Mouse (Mus musculus): ENCODE measurements at regions not wholly inside any gene's neighbourhood (a gene's known extent, or its start where the extent isn't known, plus 50 kb on each side); places are given as distances from the start of the nearest gene placed in this dataset.

- DNase-seq (no peak), ATAC-seq (peak; percentile 57)
- Histone ChIP-seq H3K27me3 (ENCODE audit: insufficient read depth, low read length) (no peaks in the 10 kb centered on the region), H3K36me3 (replicated peaks; ENCODE audit: insufficient read depth, low read length) (no peaks in the 10 kb centered on the region), H3K27ac (ENCODE audit: low read depth) (no peak overlapping the region), H3K9ac (replicated peaks) (no peak overlapping the region), H3K4me3 (ENCODE audit: low read depth, low read length) (no peak overlapping the region), H3K4me2 (ENCODE audit: low read depth, low read length) (no peak overlapping the region), H3K9me3 (ENCODE audit: low read length) (no peaks in the 10 kb centered on the region), H3K4me1 (ENCODE audit: insufficient read depth) (no peaks in the 10 kb centered on the region)
- 64% methylated on average over 4 of the region's 4 CpGs for WGBS (ENCODE audit: insufficient replicate concordance)
- TF ChIP-seq CTCF (IDR thresholded peaks at IDR 0.05; ENCODE audit: low read depth) = no peak
- no peak for TF ChIP-seq EP300 (IDR thresholded peaks at IDR 0.05; ENCODE audit: low read depth)
These were observed 128.8 kb upstream of the Ufl1 start for GRCm38 (mm10) chr4:25410440-25410839.

GRCm38 (mm10) chr4:25408696-25409448 is 127.3 kb upstream of the Ufl1 start:
- Histone ChIP-seq H3K36me3 (replicated peaks; ENCODE audit: insufficient read depth, low read length) (no peaks in the 10 kb centered on the region), H3K4me3 (ENCODE audit: low read depth, low read length) (no peak overlapping the region), H3K9ac (replicated peaks) (no peak overlapping the region), H3K27ac (ENCODE audit: low read depth) (no peak overlapping the region), H3K27me3 (ENCODE audit: insufficient read depth, low read length) (no peaks in the 10 kb centered on the region), H3K4me2 (ENCODE audit: low read depth, low read length) (no peak overlapping the region), H3K9me3 (ENCODE audit: low read length) (no peaks in the 10 kb centered on the region), H3K4me1 (ENCODE audit: insufficient read depth) (no peaks in the 10 kb centered on the region)
- ATAC-seq = no peak
- no peak for DNase-seq
- TF ChIP-seq EP300 (IDR thresholded peaks at IDR 0.05; ENCODE audit: low read depth) = no peak
- WGBS (ENCODE audit: insufficient replicate concordance) = 38% methylated on average over 3 of the region's 3 CpGs

GRCm38 (mm10) chr4:25407842-25408241 is 126.2 kb upstream of the Ufl1 start:
- Histone ChIP-seq H3K36me3 (replicated peaks; ENCODE audit: insufficient read depth, low read length) (no peaks in the 10 kb centered on the region), H3K27me3 (ENCODE audit: insufficient read depth, low read length) (no peaks in the 10 kb centered on the region), H3K4me1 (ENCODE audit: insufficient read depth) (no peaks in the 10 kb centered on the region), H3K4me3 (ENCODE audit: low read depth, low read length) (no peak overlapping the region), H3K9me3 (ENCODE audit: low read length) (no peaks in the 10 kb centered on the region), H3K27ac (ENCODE audit: low read depth) (no peak overlapping the region), H3K4me2 (ENCODE audit: low read depth, low read length) (no peak overlapping the region), H3K9ac (replicated peaks) (no peak overlapping the region)
- TF ChIP-seq CTCF (IDR thresholded peaks at IDR 0.05; ENCODE audit: low read depth) (no peak), EP300 (IDR thresholded peaks at IDR 0.05; ENCODE audit: low read depth) (no peak)
- ATAC-seq (no peak), DNase-seq (no peak)
- WGBS (ENCODE audit: insufficient replicate concordance) = 59% methylated on average over 4 of the region's 4 CpGs

DNA sequence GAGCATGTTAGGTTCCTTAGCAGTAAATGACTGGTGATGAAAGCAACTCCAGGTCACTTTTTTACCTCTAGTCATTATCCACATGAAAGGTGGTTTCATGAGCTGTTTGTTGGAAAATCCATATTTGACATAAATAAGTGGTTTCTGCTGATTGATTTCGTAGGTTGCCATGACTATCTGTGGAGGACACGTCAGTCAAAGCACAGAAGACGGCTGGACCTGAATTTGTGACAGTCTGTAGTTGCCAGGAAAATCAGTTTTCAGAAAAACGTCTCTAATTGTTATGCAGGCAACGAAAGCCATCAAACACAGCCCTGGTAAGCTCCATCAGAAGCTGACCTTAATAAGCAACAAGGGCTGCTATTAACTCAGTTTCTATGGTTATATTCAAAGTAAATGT is 107.9 kb upstream of the Ufl1 start:
- DNase-seq = no peak
- H3K4me3 ChIP-seq (ENCODE audit: low read depth, low read length) = no peak overlapping the region
- no peaks in the 10 kb centered on the region for H3K9me3 ChIP-seq (ENCODE audit: low read length)
- H3K27me3 ChIP-seq (ENCODE audit: insufficient read depth, low read length) = no peaks in the 10 kb centered on the region
- H3K4me2 ChIP-seq (ENCODE audit: low read depth, low read length) = no peak overlapping the region
- no peak for ATAC-seq
- no peak overlapping the region for H3K9ac ChIP-seq (replicated peaks)
- H3K4me1 ChIP-seq (ENCODE audit: insufficient read depth) = no peaks in the 10 kb centered on the region
- 66% methylated on average over 5 of the region's 5 CpGs for WGBS (ENCODE audit: insufficient replicate concordance)
- no peak for TF ChIP-seq CTCF (IDR thresholded peaks at IDR 0.05; ENCODE audit: low read depth)
- no peak overlapping the region for H3K27ac ChIP-seq (ENCODE audit: low read depth)
- no peaks in the 10 kb centered on the region for H3K36me3 ChIP-seq (replicated peaks; ENCODE audit: insufficient read depth, low read length)

DNA sequence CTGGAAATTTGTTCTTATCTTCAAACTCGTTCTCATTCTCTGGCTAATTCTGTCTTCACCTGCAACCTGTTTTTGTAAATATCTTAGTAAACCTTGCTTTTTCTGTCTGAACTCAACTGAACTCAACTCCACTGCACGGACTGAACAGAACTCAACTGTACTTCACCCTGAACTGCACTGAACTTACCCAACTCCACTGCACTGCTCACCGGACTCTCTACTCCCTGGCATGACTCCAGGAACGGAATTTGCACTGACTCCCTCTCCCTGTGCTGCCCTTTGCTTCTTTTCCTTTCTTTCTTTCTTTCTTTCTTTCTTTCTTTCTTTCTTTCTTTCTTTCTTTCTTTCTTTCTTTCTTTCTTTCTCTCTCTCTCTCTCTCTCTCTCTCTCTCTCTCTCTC is 90.4 kb upstream of the Ufl1 start:
- H3K36me3 ChIP-seq (replicated peaks; ENCODE audit: insufficient read depth, low read length) = no peaks in the 10 kb centered on the region
- no peak for ATAC-seq
- no peak overlapping the region for H3K4me2 ChIP-seq (ENCODE audit: low read depth, low read length)
- DNase-seq = peak; percentile 13
- H3K9ac ChIP-seq (replicated peaks) = no peak overlapping the region
- H3K27ac ChIP-seq (ENCODE audit: low read depth) = no peak overlapping the region
- no peak overlapping the region for H3K4me3 ChIP-seq (ENCODE audit: low read depth, low read length)
- H3K4me1 ChIP-seq (ENCODE audit: insufficient read depth) = no peaks in the 10 kb centered on the region
- no peak for TF ChIP-seq CTCF (IDR thresholded peaks at IDR 0.05; ENCODE audit: low read depth)
- WGBS (ENCODE audit: insufficient replicate concordance) = 57% methylated on average over 4 of the region's 4 CpGs
- no peaks in the 10 kb centered on the region for H3K9me3 ChIP-seq (ENCODE audit: low read length)
- H3K27me3 ChIP-seq (ENCODE audit: insufficient read depth, low read length) = no peaks in the 10 kb centered on the region

DNA sequence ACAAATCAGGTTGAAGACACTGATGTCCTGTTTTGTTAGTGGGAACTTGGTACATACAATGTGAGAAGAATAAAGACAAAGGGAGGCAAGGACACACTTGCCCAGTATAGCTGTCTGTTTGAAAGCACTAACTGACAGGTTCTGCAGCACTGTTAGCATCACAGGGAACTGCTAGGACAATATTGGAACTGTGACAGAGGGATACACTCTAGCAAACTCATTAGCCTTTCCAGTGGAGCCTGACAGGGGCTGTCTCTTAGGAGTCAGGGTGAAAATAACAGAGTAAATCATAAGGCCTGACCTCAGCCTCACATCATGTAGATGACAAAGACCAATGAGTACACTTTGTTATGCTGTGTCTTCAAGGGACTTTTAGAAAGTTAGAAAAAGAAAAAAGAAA is 82.8 kb upstream of the Ufl1 start:
- DNase-seq (no peak), ATAC-seq (no peak)
- Histone ChIP-seq H3K9ac (replicated peaks) (no peak overlapping the region), H3K4me3 (ENCODE audit: low read depth, low read length) (no peak overlapping the region), H3K36me3 (replicated peaks; ENCODE audit: insufficient read depth, low read length) (no peaks in the 10 kb centered on the region), H3K27ac (ENCODE audit: low read depth) (no peak overlapping the region), H3K4me2 (ENCODE audit: low read depth, low read length) (no peak overlapping the region), H3K9me3 (ENCODE audit: low read length) (no peaks in the 10 kb centered on the region), H3K4me1 (ENCODE audit: insufficient read depth) (no peaks in the 10 kb centered on the region), H3K27me3 (ENCODE audit: insufficient read depth, low read length) (no peaks in the 10 kb centered on the region)
- no peak for TF ChIP-seq CTCF (IDR thresholded peaks at IDR 0.05; ENCODE audit: low read depth)
- no peak for TF ChIP-seq EP300 (IDR thresholded peaks at IDR 0.05; ENCODE audit: low read depth)

GRCm38 (mm10) chr4:25337638-25338037 is 56.0 kb upstream of the Ufl1 start:
- Histone ChIP-seq H3K36me3 (replicated peaks; ENCODE audit: insufficient read depth, low read length) (no peaks in the 10 kb centered on the region), H3K4me2 (ENCODE audit: low read depth, low read length) (no peak overlapping the region), H3K4me3 (ENCODE audit: low read depth, low read length) (no peak overlapping the region), H3K4me1 (ENCODE audit: insufficient read depth) (no peaks in the 10 kb centered on the region), H3K9me3 (ENCODE audit: low read length) (no peaks in the 10 kb centered on the region), H3K9ac (replicated peaks) (no peak overlapping the region), H3K27ac (ENCODE audit: low read depth) (no peak overlapping the region), H3K27me3 (ENCODE audit: insufficient read depth, low read length) (no peaks in the 10 kb centered on the region)
- TF ChIP-seq CTCF (IDR thresholded peaks at IDR 0.05; ENCODE audit: low read depth) (no peak), EP300 (IDR thresholded peaks at IDR 0.05; ENCODE audit: low read depth) (no peak)
- WGBS (ENCODE audit: insufficient replicate concordance) = 75% methylated on average over 1 of the region's 1 CpGs
- ATAC-seq = no peak
- DNase-seq = no peak

Measured in liver, postnatal 0 days (tissue).